Mouse (Mus musculus) left cerebral cortex, adult 9 months (tissue): ENCODE data around the gene Flt3l.
"Not testable (repeated sequence)": the region's sequence is repeated elsewhere in the genome, so short reads cannot be mapped to it uniquely, and the experiment has no call there.

Experiments
- DNase-seq, 2 experiments: peaks; one replicate each; pipeline ENCODE4 v3.0.0; 2022; ENCODE audit warnings: low spot score in 2 of 2

The Flt3l gene

GRCm38 (mm10) chr7:45162996-45163615, 26.9 kb upstream of the Flt3l start:
- no peak for DNase-seq

GRCm38 (mm10) chr7:45162551-45162950, 26.3 kb upstream of the Flt3l start:
- DNase-seq = no peak

- peak; percentile 88 to 95 for DNase-seq
Observed at GRCm38 (mm10) chr7:45161612-45162473, 25.6 kb upstream of the Flt3l start.

GRCm38 (mm10) chr7:45160866-45161265, 24.6 kb upstream of the Flt3l start:
- no peak for DNase-seq

GRCm38 (mm10) chr7:45160316-45160800, 24.1 kb upstream of the Flt3l start:
- DNase-seq = no peak

GRCm38 (mm10) chr7:45158991-45159390, 22.8 kb upstream of the Flt3l start:
- DNase-seq = no peak

GRCm38 (mm10) chr7:45157459-45157858, 21.2 kb upstream of the Flt3l start:
- DNase-seq = peak in 1 of 2 experiments; percentile 75

- DNase-seq = no peak
Observed at GRCm38 (mm10) chr7:45156206-45156605, 20.0 kb upstream of the Flt3l start.

GRCm38 (mm10) chr7:45155590-45155989, 19.4 kb upstream of the Flt3l start:
- DNase-seq = no peak

- peak in 1 of 2 experiments; percentile 54 for DNase-seq
Observed at GRCm38 (mm10) chr7:45154993-45155514, 18.8 kb upstream of the Flt3l start.

GRCm38 (mm10) chr7:45154096-45154992, 18.1 kb upstream of the Flt3l start, which contains the start of the genes Pih1d1 and Aldh16a1:
Gene Pih1d1, plus strand, starts transcription at chr7:45154303.
Gene Aldh16a1, minus strand, starts transcription at chr7:45154584.
- peak; percentile 89 to 96 for DNase-seq

GRCm38 (mm10) chr7:45153586-45153985, 17.4 kb upstream of the Flt3l start:
- DNase-seq = no peak

- not testable (repeated sequence) for DNase-seq
Observed at GRCm38 (mm10) chr7:45153052-45153451, 16.8 kb upstream of the Flt3l start.

GRCm38 (mm10) chr7:45151303-45151702, 15.1 kb upstream of the Flt3l start:
- no peak for DNase-seq

- DNase-seq = no peak
Observed at GRCm38 (mm10) chr7:45150321-45150720, 14.1 kb upstream of the Flt3l start.

GRCm38 (mm10) chr7:45149545-45149944, 13.3 kb upstream of the Flt3l start:
- no peak for DNase-seq

GRCm38 (mm10) chr7:45148534-45149098, 12.4 kb upstream of the Flt3l start:
- DNase-seq = no peak

- DNase-seq = no peak
Observed at GRCm38 (mm10) chr7:45147899-45148298, 11.7 kb upstream of the Flt3l start.

GRCm38 (mm10) chr7:45147267-45147666, 11.0 kb upstream of the Flt3l start:
- DNase-seq = no peak

GRCm38 (mm10) chr7:45145460-45145859, 9.2 kb upstream of the Flt3l start:
- no peak for DNase-seq
